ENCODE assay signal across 8 mouse cellular contexts in the genomic region with DNA sequence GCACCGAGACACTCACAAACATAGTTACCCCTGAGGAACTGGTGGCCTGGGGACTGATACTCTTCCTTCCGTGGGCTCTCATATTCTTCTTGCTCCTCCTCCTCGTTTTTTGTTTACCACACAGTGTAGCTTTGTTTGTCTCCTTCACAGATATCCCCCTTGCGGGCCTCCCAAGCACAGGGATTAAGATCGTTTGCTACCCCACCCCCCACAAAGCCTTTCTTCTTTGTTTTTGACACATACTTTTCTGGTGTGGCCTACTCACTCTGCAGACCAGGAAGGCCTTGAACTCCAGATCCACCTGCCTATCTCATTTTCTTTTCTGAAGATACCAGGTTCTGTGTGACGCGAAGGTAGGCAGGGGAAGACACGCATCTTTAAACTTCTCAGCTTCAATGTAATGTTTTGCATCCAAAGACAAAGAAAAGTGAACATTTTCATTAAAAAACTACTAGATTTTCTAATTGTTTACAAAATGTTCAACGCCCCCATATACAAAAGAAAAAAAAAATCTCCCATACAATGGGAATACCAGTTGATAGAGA. TPM values are rescaled to one million over a fixed set of nuclear protein-coding genes. Genes with fewer than 3 reads are reported as not detected.
DNase-seq lines count a peak whose midpoint lies in the region; ATAC-seq and TF ChIP-seq lines count a peak whose summit lies in the region.

No protein-coding gene starts in this region.

- no peak for DNase-seq in layer of hippocampus, adult 2 months (ENCODE audit: low spot score in 2 of 2)
- no peak for DNase-seq in layer of hippocampus, postnatal 36 days
- DNase-seq in hindbrain, postnatal 0 days (ENCODE audit: low spot score): no peak
- no peak for DNase-seq in urinary bladder, postnatal 10 days (ENCODE audit: low spot score)
- DNase-seq in thymus, adult 18-20 months: no peak
- DNase-seq in ovary, postnatal 36 days (ENCODE audit: low spot score): no peak

- H3K4me3 ChIP-seq in layer of hippocampus, adult 2 months: peak overlapping the region; percentile 70
- H3K4me3 ChIP-seq in bone marrow macrophage, adult 2 months (ENCODE audit: insufficient read depth, low read length): peak overlapping the region; percentile 81
- H3K4me3 ChIP-seq in hindbrain, postnatal 0 days (ENCODE audit: low read length): peak overlapping the region; percentile 57
- H3K4me3 ChIP-seq in midbrain, embryonic 16.5 days (ENCODE audit: low read depth, low read length): peak overlapping the region; percentile 67

- H3K4me1 ChIP-seq in bone marrow macrophage, adult 2 months (ENCODE audit: control insufficient read depth, insufficient read depth, low read length): peaks cover 8% of the 10 kb centered on the region
- no peaks in the 10 kb centered on the region for H3K4me1 ChIP-seq in hindbrain, postnatal 0 days (ENCODE audit: insufficient read depth, low read length)
- H3K4me1 ChIP-seq in midbrain, embryonic 16.5 days (ENCODE audit: control insufficient read depth, insufficient read depth, low read length): peaks cover 5% of the 10 kb centered on the region; the same call in 1 of the 2 replicates

- 64% methylated on average over 9 of the region's 9 CpGs for WGBS in hindbrain, postnatal 0 days
- WGBS in midbrain, embryonic 16.5 days: 45% methylated on average over 9 of the region's 9 CpGs

- ATAC-seq in hindbrain, postnatal 0 days: no peak
- no peak for ATAC-seq in midbrain, embryonic 16.5 days

- peak overlapping the region; percentile 78; the same call in 1 of the 2 replicates for H3K9ac ChIP-seq in hindbrain, postnatal 0 days (replicated peaks; ENCODE audit: low read length)
- H3K9ac ChIP-seq in midbrain, embryonic 16.5 days (ENCODE audit: low read depth, low read length): peak overlapping the region; percentile 82; the same call in 1 of the 2 replicates

- no peak overlapping the region for H3K27ac ChIP-seq in layer of hippocampus, adult 2 months
- H3K27ac ChIP-seq in bone marrow macrophage, adult 2 months (ENCODE audit: insufficient read depth, low read depth, low read length): no peak overlapping the region
- no peak overlapping the region for H3K27ac ChIP-seq in hindbrain, postnatal 0 days
- no peak overlapping the region for H3K27ac ChIP-seq in midbrain, embryonic 16.5 days (ENCODE audit: low read length)

- peak overlapping the region; percentile 83 for H3K4me2 ChIP-seq in hindbrain, postnatal 0 days (ENCODE audit: low read depth, low read length)
- H3K4me2 ChIP-seq in midbrain, embryonic 16.5 days (ENCODE audit: low read length): peak overlapping the region; percentile 75

- peaks cover 21% of the 10 kb centered on the region for H3K27me3 ChIP-seq in hindbrain, postnatal 0 days (ENCODE audit: insufficient read depth, low read length)
- peaks cover 26% of the 10 kb centered on the region for H3K27me3 ChIP-seq in midbrain, embryonic 16.5 days (ENCODE audit: control insufficient read depth, insufficient read depth, low read depth, low read length)

- H3K36me3 ChIP-seq in hindbrain, postnatal 0 days (ENCODE audit: insufficient read depth, low read length): no peaks in the 10 kb centered on the region
- H3K36me3 ChIP-seq in midbrain, embryonic 16.5 days (ENCODE audit: control insufficient read depth, insufficient read depth, low read length): no peaks in the 10 kb centered on the region

- no peak for TF ChIP-seq CTCF in layer of hippocampus, adult 2 months (conservative IDR thresholded peaks at IDR 0.05)
- TF ChIP-seq CTCF in bone marrow macrophage, adult 2 months (IDR thresholded peaks at IDR 0.05; ENCODE audit: low read depth, low read length): no peak
- no peak for TF ChIP-seq CTCF in hindbrain, postnatal 0 days (IDR thresholded peaks at IDR 0.05; ENCODE audit: low read depth)

- no peak for TF ChIP-seq POLR2A in bone marrow macrophage, adult 2 months (IDR thresholded peaks at IDR 0.05; ENCODE audit: borderline replicate concordance, low read depth, low read length)

- no peaks in the 10 kb centered on the region for H3K9me3 ChIP-seq in hindbrain, postnatal 0 days (ENCODE audit: low read length)
- no peaks in the 10 kb centered on the region for H3K9me3 ChIP-seq in midbrain, embryonic 16.5 days (replicated peaks; ENCODE audit: control insufficient read depth, low read length, poor library complexity, severe bottlenecking)

RNA-seq across cellular contexts. Expression of a gene that starts 38.5 kb away (rescaled TPM):
- total RNA-seq in layer of hippocampus, adult 2 months (2021): not detected
- total RNA-seq in layer of hippocampus, postnatal 36 days (2021): not detected
- not detected in 2 replicates for polyA plus RNA-seq in bone marrow macrophage, adult 2 months (2012; ENCODE audit: insufficient read depth, insufficient read length, missing spikeins)
- total RNA-seq in hindbrain, postnatal 0 days (2014; rRNA removed): not detected in 2 replicates
- not detected in 2 replicates for polyA plus RNA-seq in hindbrain, postnatal 0 days (2015; fragmentation: Nextera tagmentation; extraction: Ambion mirVana)
- polyA plus RNA-seq in midbrain, embryonic 16.5 days (2015; fragmentation: Nextera tagmentation; extraction: Ambion mirVana): not detected in 2 replicates
